Mouse (Mus musculus): ENCODE measurements at regions not wholly inside any gene's neighbourhood (a gene's known extent, or its start where the extent isn't known, plus 50 kb on each side); places are given as distances from the start of the nearest gene placed in this dataset.

- DNase-seq (ENCODE audit: low spot score in 2 of 2): no peak
These were observed 606.5 kb upstream of the Celf2 start for GRCm38 (mm10) chr2:8115891-8116290.

DNA sequence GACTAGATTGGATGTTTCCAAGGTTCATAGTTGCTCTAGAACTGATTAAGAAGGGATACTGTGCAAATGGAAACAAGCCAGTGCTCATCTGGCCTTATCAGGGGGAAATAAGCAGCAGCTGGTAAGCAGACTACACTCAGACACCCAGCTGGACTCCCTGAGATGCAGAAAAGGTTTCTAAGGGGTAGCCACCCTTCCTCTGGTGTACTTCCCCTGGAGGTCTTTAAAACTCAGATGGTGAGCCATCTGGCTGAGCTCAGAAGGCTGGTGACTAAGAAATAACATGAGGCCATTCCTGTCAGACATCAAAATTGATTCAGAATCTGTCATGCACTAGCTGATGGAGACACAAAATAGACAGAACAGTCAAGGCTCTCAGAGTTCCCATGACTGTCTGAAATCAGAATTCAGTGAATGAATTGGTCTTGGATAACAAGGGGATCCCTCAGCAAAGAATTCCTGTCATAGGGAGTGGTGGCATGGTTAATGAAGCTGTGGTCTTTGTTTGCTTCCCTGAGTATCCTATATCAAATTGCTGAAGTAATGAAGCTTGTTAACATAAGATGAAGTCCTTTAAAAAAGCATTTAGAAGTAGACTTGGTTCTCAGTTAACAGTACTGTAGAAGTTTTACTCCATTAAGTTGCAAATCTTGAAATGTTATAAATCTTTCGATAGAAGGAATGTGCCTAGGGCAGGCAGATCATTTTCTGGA is 603.2 kb upstream of the Celf2 start:
- no peak for DNase-seq (ENCODE audit: low spot score in 2 of 2)

- DNase-seq (ENCODE audit: low spot score in 2 of 2): no peak
These were observed 584.8 kb upstream of the Celf2 start for GRCm38 (mm10) chr2:8094157-8094556.

GRCm38 (mm10) chr2:8067901-8068300 is 558.5 kb upstream of the Celf2 start:
- DNase-seq (ENCODE audit: low spot score in 2 of 2): no peak

DNA sequence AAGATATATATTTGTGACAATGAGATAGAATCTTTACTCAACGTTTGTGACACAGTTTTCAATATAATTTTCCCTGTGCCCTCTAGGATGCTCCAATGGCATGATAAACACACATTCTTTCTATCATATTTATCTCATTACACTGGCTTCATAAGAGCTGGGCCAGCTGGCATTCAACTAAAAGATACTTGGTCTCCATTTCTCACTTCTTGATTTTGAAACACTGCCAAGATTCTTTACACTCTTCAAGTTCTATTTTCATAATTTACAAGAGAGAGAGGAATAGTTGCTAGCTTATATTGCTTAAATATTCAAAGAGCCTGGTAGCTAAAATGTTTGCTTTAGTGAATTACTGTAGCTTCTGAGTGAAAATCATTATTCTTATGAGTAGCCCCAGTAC is 552.3 kb upstream of the Celf2 start:
- no peak for DNase-seq (ENCODE audit: low spot score in 2 of 2)

DNA sequence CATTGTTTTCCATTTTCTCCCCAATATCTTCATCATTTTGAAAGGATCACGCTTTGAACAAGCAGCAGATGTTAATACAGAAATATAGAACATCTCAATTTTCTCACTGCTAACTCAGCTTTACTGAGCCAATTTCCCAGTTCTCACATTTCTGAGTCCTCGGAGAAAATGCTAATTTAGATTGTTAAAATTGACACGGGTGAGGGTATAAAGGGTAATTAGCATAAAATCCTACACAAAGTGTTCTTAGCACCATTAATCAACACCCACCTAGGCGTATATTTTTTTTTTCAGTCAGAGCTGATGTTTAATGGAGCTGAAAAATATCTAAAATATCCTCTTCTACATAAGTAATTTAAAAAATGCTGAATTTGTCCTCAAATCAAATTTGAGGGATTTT is 519.8 kb upstream of the Celf2 start:
- no peak for DNase-seq (ENCODE audit: low spot score in 2 of 2)

DNA sequence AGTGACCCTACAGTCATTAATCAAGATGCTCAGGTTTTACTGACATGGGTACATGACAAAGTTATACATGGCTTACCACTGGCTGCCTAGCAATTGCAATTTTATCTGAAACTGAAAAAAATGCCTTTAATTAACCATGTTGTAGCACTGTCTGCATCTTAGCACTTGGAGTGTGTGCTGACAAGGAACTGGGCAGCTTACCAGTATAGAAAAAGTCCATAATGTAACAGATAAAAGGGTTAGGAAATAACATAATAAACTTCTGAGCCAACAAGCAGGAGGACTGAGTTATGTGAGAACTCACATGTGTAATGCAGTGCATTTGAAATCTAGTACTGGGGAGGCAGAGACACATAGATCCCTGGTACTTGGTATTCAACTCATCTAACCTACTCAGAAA is 518.2 kb upstream of the Celf2 start:
- DNase-seq (ENCODE audit: low spot score in 2 of 2): no peak

- no peak for DNase-seq (ENCODE audit: low spot score in 2 of 2)
These were observed 517.3 kb upstream of the Celf2 start for GRCm38 (mm10) chr2:8026648-8027047.

GRCm38 (mm10) chr2:8022651-8023050 is 513.3 kb upstream of the Celf2 start:
- no peak for DNase-seq (ENCODE audit: low spot score in 2 of 2)

- no peak for DNase-seq (ENCODE audit: low spot score in 2 of 2)
These were observed 512.7 kb upstream of the Celf2 start for GRCm38 (mm10) chr2:8022043-8022442.

DNA sequence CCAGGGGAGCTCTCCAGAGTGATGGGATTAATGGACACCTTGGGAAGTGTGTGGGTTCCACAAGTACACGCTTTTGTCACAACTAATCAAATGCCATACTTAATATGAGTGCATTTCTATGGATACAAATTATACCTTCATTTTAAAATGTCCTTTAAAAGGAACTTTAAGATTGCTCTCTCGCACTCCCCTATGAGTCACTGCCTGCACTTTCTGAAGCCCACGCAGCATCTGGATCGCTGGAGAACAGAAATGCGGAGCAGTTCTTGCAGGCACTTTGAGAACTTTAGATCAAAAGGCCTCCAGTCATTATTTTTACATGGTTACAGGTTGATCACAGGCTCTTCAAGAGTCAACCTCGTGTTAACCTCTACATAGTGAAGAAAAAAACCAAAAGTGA is 503.5 kb upstream of the Celf2 start:
- peak in 1 of 2 experiments; percentile 21 for DNase-seq (ENCODE audit: low spot score in 2 of 2)

DNA sequence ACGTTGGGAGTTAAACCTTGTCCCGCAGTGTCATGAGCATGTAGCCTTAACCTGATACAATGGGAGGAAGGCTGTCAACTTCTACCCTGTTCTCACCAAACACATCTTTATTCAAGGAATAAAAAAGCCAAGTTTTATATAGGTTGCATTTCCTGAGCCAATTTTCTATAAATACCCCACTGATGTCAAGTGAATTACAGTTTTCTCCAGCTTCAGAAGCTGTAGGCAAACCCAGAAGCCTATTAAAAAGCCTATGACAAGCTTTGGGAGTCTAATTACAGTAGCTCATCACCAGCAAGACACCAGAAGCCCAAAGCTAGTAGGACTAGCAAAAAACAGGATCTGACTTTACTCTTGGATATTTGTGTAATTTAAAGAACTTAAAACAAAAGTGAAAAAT is 490.1 kb upstream of the Celf2 start:
- no peak for DNase-seq (ENCODE audit: low spot score in 2 of 2)

DNA sequence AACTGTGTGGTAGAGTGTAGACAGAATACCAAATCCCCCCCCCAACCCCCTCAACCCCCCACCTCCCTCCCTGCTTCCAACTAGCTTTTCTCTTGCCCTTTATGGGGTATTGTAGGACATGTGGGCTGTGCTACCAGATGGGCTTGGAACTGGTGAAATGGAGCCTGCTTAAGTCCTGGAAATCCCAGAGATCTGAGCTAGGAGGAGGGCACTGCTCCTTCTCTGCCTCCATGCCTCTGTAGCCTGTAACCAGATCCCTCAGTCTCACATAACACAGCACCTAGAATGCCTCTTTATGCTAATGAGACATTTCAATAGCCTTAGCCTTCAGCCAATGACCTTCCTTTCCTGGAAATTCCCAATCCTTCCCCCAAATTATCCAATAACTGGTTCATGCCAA is 465.1 kb upstream of the Celf2 start:
- no peak for DNase-seq (ENCODE audit: low spot score in 2 of 2)

DNA sequence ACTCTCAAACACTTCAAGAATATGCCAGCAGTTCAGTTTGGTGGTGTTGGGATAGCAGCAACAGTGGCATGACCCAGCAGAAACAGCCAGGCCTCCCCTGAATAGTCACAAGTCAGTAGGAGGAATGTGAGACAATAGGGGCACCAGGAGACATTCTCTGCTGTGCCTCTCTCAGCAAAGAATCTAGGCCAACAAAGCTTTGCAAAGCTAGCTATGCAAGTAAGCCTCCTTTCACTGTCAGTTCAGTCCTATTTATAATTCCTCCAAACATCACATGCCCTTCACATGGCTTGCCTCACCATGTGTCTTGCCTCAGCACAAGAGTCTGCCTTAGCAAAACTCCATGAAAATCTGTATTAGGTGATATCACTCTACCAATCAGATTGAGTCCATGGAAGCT is 454.1 kb upstream of the Celf2 start:
- DNase-seq (ENCODE audit: low spot score in 2 of 2): no peak

- no peak for DNase-seq (ENCODE audit: low spot score in 2 of 2)
These were observed 444.8 kb upstream of the Celf2 start for GRCm38 (mm10) chr2:7954210-7954609.

GRCm38 (mm10) chr2:7952846-7953245 is 443.5 kb upstream of the Celf2 start:
- no peak for DNase-seq (ENCODE audit: low spot score in 2 of 2)

GRCm38 (mm10) chr2:7944946-7945345 is 435.6 kb upstream of the Celf2 start:
- peak; percentile 13 to 21 for DNase-seq (ENCODE audit: low spot score in 2 of 2)

DNA sequence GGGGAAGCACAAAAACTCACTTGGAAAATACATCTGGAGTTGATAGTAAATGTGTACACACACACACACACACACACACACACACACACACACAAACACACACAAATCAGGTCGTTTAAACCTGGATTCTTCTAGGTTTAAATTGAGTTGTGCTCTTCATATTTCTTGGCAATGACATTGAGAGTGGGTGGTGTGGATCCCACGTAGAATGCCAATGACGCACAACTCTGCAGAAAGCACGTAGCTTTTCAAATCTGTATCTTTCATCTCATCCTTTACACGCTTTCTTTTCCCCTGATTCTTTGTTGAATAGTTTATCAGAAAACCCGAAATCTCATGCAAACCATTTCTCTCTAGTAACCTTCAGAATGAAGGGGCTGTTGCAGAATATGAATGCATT is 424.3 kb upstream of the Celf2 start:
- no peak for DNase-seq (ENCODE audit: low spot score in 2 of 2)

GRCm38 (mm10) chr2:7906271-7906670 is 396.9 kb upstream of the Celf2 start:
- no peak for DNase-seq (ENCODE audit: low spot score in 2 of 2)

GRCm38 (mm10) chr2:7893787-7894186 is 384.4 kb upstream of the Celf2 start:
- no peak for DNase-seq (ENCODE audit: low spot score in 2 of 2)

Data from frontal cortex, postnatal 10 days (tissue).